Mouse (Mus musculus): ENCODE results near the gene Cnbd2.

- TF ChIP-seq CTCF (IDR thresholded peaks at IDR 0.05; ENCODE audit: low read depth) (no peak), EP300 (optimal IDR thresholded peaks at IDR 0.05) (no peak)
These were observed 12.6 kb downstream of the Cnbd2 start for GRCm38 (mm10) chr2:156324681-156325080.
